Mouse (Mus musculus): Measurements from ENCODE around the gene Arl9. TPM values are rescaled to one million over a fixed set of nuclear protein-coding genes. Genes with fewer than 3 reads are reported as not detected.
A peak's percentile ranks its signal among the peaks of the same experiment; 100 is the strongest.
"Not testable (repeated sequence)": the region's sequence is repeated elsewhere in the genome, so short reads cannot be mapped to it uniquely, and the experiment has no call there.

Gene Arl9
- total RNA-seq, 2 experiments from 2014 or later, result not detected

- intact Hi-C loops (cut with DNase I), result no loop called here
- DNase-seq (ENCODE audit: low spot score in 2 of 2), result no peak
Measured at GRCm38 (mm10) chr5:77013171-77013570, 9.3 kb downstream of the Arl9 start.

GRCm38 (mm10) chr5:77015544-77016482 lies 12.0 kb downstream of the Arl9 start, which contains the start of gene Thegl:
Gene Thegl (plus strand): TSS chr5:77016023.
- peak; percentile 66 to 67 for DNase-seq (ENCODE audit: low spot score in 2 of 2)
- intact Hi-C loops (cut with DNase I), result no loop called here

GRCm38 (mm10) chr5:77028034-77028433 lies 24.2 kb downstream of the Arl9 start:
- DNase-seq (ENCODE audit: low spot score in 2 of 2), result no peak
- intact Hi-C loops (cut with DNase I), result no loop called here

GRCm38 (mm10) chr5:77029735-77030134 lies 25.9 kb downstream of the Arl9 start:
- DNase-seq (ENCODE audit: low spot score in 2 of 2), result peak in 1 of 2 experiments; percentile 7
- intact Hi-C loops (cut with DNase I), result no loop called here

GRCm38 (mm10) chr5:77035101-77035500 lies 31.2 kb downstream of the Arl9 start:
- intact Hi-C loops (cut with DNase I); DNase-seq (ENCODE audit: low spot score in 2 of 2): not testable (repeated sequence)

GRCm38 (mm10) chr5:77038451-77038850 lies 34.6 kb downstream of the Arl9 start:
- DNase-seq (ENCODE audit: low spot score in 2 of 2), result no peak
- intact Hi-C loops (cut with DNase I), result no loop called here

- intact Hi-C loops (cut with DNase I), result no loop called here
- DNase-seq (ENCODE audit: low spot score in 2 of 2), result no peak
Measured at GRCm38 (mm10) chr5:77039391-77039790, 35.5 kb downstream of the Arl9 start.

GRCm38 (mm10) chr5:77044362-77044761 lies 40.5 kb downstream of the Arl9 start:
- intact Hi-C loops (cut with DNase I), result no loop called here
- no peak for DNase-seq (ENCODE audit: low spot score in 2 of 2)

- no peak for DNase-seq (ENCODE audit: low spot score in 2 of 2)
- intact Hi-C loops (cut with DNase I), result no loop called here
Measured at GRCm38 (mm10) chr5:77052616-77053015, 48.8 kb downstream of the Arl9 start.

GRCm38 (mm10) chr5:77056881-77057440 lies 53.1 kb downstream of the Arl9 start:
- intact Hi-C loops (cut with DNase I), result no loop called here
- DNase-seq (ENCODE audit: low spot score in 2 of 2), result peak in 1 of 2 experiments; percentile 23

Other genes with a start within 250 kb of the Arl9 start
- 10 to 100 TPM; 22.8 to 25.0 TPM for gene Aasdh, start 98.5 kb upstream of the Arl9 start, total RNA-seq (2021)
- 10 to 100 TPM; 87.8 to 95.7 TPM for gene Paics, start 52.7 kb upstream of the Arl9 start, total RNA-seq (2021)
- gene Ppat, start 52.5 kb upstream of the Arl9 start, total RNA-seq (2021), result 10 to 100 TPM; 17.3 to 18.7 TPM
- 100 to 1,000 TPM in 1 of 2 experiments, 10 to 100 TPM in 1; 95.5 to 105 TPM for gene Srp72, start 29.4 kb upstream of the Arl9 start, total RNA-seq (2021)
- gene Thegl, start 12.0 kb downstream of the Arl9 start, total RNA-seq (2021), result under 1 TPM; 0.29 to 0.39 TPM
- 10 to 100 TPM; 28.6 to 28.8 TPM for gene Hopx, start 111.1 kb downstream of the Arl9 start, total RNA-seq (2021)
- not detected for gene Spink2, start 207.4 kb downstream of the Arl9 start, total RNA-seq (2021)

All from left cerebral cortex, postnatal 36 days (tissue).